Mouse (Mus musculus) liver, embryonic 14.5 days (tissue): ENCODE data around the gene Cadm4. TPM values are rescaled to one million over a fixed set of nuclear protein-coding genes. Genes with fewer than 3 reads are reported as not detected.
"Not testable (repeated sequence)": the region's sequence is repeated elsewhere in the genome, so short reads cannot be mapped to it uniquely, and the experiment has no call there.

Source experiments
- ATAC-seq: fragments of 200-750 bp; cut with Nextera tagmentation; 2 replicates; pipeline ENCODE4 v1.8.0; 2017; ENCODE audit warnings: moderate number of reproducible peaks, mild to moderate bottlenecking, moderate library complexity; ENCODE audit not compliant: insufficient read depth
- DNase-seq, 3 experiments: peaks; one replicate each; pipeline ENCODE4 v3.0.0-alpha.2; 2012 to 2013; ENCODE audit warnings: low read depth in 3 of 3, low spot score in 3 of 3
- H3K27ac ChIP-seq: fragments of 300-500 bp; sonication (generic); 2 replicates; pipeline ENCODE4 v1.5.1; 2014; ENCODE audit warnings: moderate library complexity, mild to moderate bottlenecking, control low read depth, inconsistent platforms
- H3K27me3 ChIP-seq: fragments of 300-500 bp; sonication (generic); 2 replicates; pipeline ENCODE4 v1.6.1; 2014; ENCODE audit warnings: mild to moderate bottlenecking, low read length, moderate library complexity; ENCODE audit not compliant: control insufficient read depth, insufficient read depth
- H3K36me3 ChIP-seq: fragments of 300-500 bp; sonication (generic); replicated peaks from 2 replicates; pipeline ENCODE4 v1.6.1; 2014; ENCODE audit warnings: low read depth; ENCODE audit not compliant: control insufficient read depth, insufficient read depth
- H3K4me1 ChIP-seq, 2 experiments: fragments of 200-500 bp in 1 of 2; fragments of 300-500 bp in 1 of 2; sonication (generic) in 1 of 2; replicated peaks; 2 replicates each; pipeline ENCODE4 v1.6.1; 2012 to 2014; ENCODE audit warnings: antibody characterized with exemption in 1 of 2, inconsistent platforms in 1 of 2, low read length in 1 of 2; ENCODE audit not compliant: control insufficient read depth in 2 of 2, insufficient read depth in 2 of 2
- H3K4me2 ChIP-seq: fragments of 300-500 bp; sonication (generic); 2 replicates; pipeline ENCODE4 v1.6.1; 2014; ENCODE audit warnings: low read depth, mild to moderate bottlenecking, control low read depth, moderate library complexity
- H3K4me3 ChIP-seq, 2 experiments: fragments of 200-500 bp in 1 of 2; fragments of 300-500 bp in 1 of 2; sonication (generic) in 1 of 2; 2 replicates each; pipeline ENCODE4 v1.5.1; 2012 to 2014; ENCODE audit warnings: low read depth in 2 of 2, low read length in 2 of 2, mild to moderate bottlenecking in 2 of 2, control low read depth in 1 of 2, inconsistent platforms in 1 of 2, moderate library complexity in 1 of 2; ENCODE audit not compliant: insufficient read depth in 1 of 2
- H3K9ac ChIP-seq: fragments of 300-500 bp; sonication (generic); replicated peaks from 2 replicates; pipeline ENCODE4 v1.6.1; 2014; ENCODE audit warnings: mild to moderate bottlenecking, control low read depth, moderate library complexity
- H3K9me3 ChIP-seq: fragments of 300-500 bp; sonication (generic); 2 replicates; pipeline ENCODE4 v1.6.1; 2016; ENCODE audit warnings: low read length, mixed read lengths; ENCODE audit not compliant: control insufficient read depth
- CTCF ChIP-seq: IDR thresholded peaks from 2 replicates; pipeline ENCODE4 v1.5.1; 2016; ENCODE audit warnings: antibody characterized with exemption, low read depth, control low read depth
- EP300 ChIP-seq: IDR thresholded peaks from 2 replicates; pipeline ENCODE4 v1.6.1; 2016; ENCODE audit warnings: antibody characterized with exemption, low read depth
- WGBS: fragments of 180-500 bp; shearing (Covaris S2); extraction: QIAGEN DNeasy Blood & Tissue Kit; methylation state at CpG from one replicate; pipeline ENCODE4 v1.1.7; 2014; ENCODE audit not compliant: insufficient replicate concordance; 5-methylcytosine and 5-hydroxymethylcytosine counted together
- polyA plus RNA-seq, 2 experiments: library from polyadenylated mRNA; depleted of rRNA in 1 of 2; stranded (reverse) in 1 of 2; unstranded in 1 of 2; fragments of >200 nt; fragmentation: Nextera tagmentation in 1 of 2; extraction: Ambion mirVana in 1 of 2; gene quantifications; 2 replicates each; pipeline versions ENCODE4 v1.2.1 to v1.2.3; 2012 to 2014

The Cadm4 gene
- polyA plus RNA-seq, 2 experiments = 0.05 to 0.48 TPM

GRCm38 (mm10) chr7:24479685-24480084 lies 2.1 kb upstream of the Cadm4 start:
- WGBS = 63% methylated on average over 2 of the region's 2 CpGs
- Histone ChIP-seq H3K36me3 (no peaks in the 10 kb centered on the region), H3K9ac (no peak overlapping the region), H3K27ac (no peak overlapping the region), H3K4me2 (no peak overlapping the region), H3K4me1 (peaks cover 0 to 2% of the 10 kb centered on the region in 2 experiments; a peak in 1 of 4 replicates), H3K9me3 (no peaks in the 10 kb centered on the region; the same call in 1 of the 2 replicates), H3K27me3 (peaks cover 38% of the 10 kb centered on the region), H3K4me3 (no peak overlapping the region)
- DNase-seq (no peak), ATAC-seq (no peak)
- TF ChIP-seq EP300 (no peak), CTCF (no peak)

GRCm38 (mm10) chr7:24480121-24480941 lies 1.5 kb upstream of the Cadm4 start:
- Histone ChIP-seq H3K9me3 (no peaks in the 10 kb centered on the region; the same call in 1 of the 2 replicates), H3K27ac (no peak overlapping the region), H3K4me2 (no peak overlapping the region), H3K4me3 (no peak overlapping the region), H3K36me3 (no peaks in the 10 kb centered on the region), H3K9ac (no peak overlapping the region), H3K4me1 (peaks cover 0 to 2% of the 10 kb centered on the region in 2 experiments; a peak in 1 of 4 replicates), H3K27me3 (peaks cover 38% of the 10 kb centered on the region)
- 58% methylated on average over 18 of the region's 18 CpGs for WGBS
- no peak for DNase-seq
- ATAC-seq = no peak
- TF ChIP-seq CTCF (no peak), EP300 (no peak)

- ATAC-seq = no peak
- Histone ChIP-seq H3K4me3 (no peak overlapping the region), H3K36me3 (no peaks in the 10 kb centered on the region), H3K9me3 (no peaks in the 10 kb centered on the region; the same call in 1 of the 2 replicates), H3K27me3 (peaks cover 38% of the 10 kb centered on the region), H3K27ac (no peak overlapping the region), H3K4me1 (peaks cover 0 to 2% of the 10 kb centered on the region in 2 experiments; a peak in 1 of 4 replicates), H3K9ac (no peak overlapping the region), H3K4me2 (peak overlapping the region; percentile 58)
- TF ChIP-seq EP300 = no peak
- no peak for TF ChIP-seq CTCF
- no peak for DNase-seq
- WGBS = 8% methylated on average over 14 of the region's 14 CpGs
Observed at GRCm38 (mm10) chr7:24480986-24481473, 793 bp upstream of the Cadm4 start.

GRCm38 (mm10) chr7:24482208-24483020 lies 591 bp downstream of the Cadm4 start:
- no peak overlapping the region for H3K27ac ChIP-seq
- peak overlapping the region; percentile 58 for H3K4me2 ChIP-seq
- TF ChIP-seq CTCF (no peak), EP300 (no peak)
- H3K9ac ChIP-seq = no peak overlapping the region; the same call in 1 of the 2 replicates
- ATAC-seq = peak; percentile 14; the same call in 1 of the 2 replicates
- peak overlapping the region; percentile 18 to 54; a peak in 3 of 4 replicates for H3K4me3 ChIP-seq
- no peaks in the 10 kb centered on the region; the same call in 1 of the 2 replicates for H3K9me3 ChIP-seq
- peaks cover 38% of the 10 kb centered on the region for H3K27me3 ChIP-seq
- H3K4me1 ChIP-seq = peaks cover 0 to 2% of the 10 kb centered on the region in 2 experiments; a peak in 1 of 4 replicates
- no peak for DNase-seq
- WGBS = 4% methylated on average over 22 of the region's 38 CpGs
- no peaks in the 10 kb centered on the region for H3K36me3 ChIP-seq

- not testable (repeated sequence) for H3K9me3 ChIP-seq, H3K36me3 ChIP-seq, H3K9ac ChIP-seq, H3K4me1 ChIP-seq, H3K27ac ChIP-seq, H3K4me3 ChIP-seq, ATAC-seq, DNase-seq, H3K4me2 ChIP-seq
- WGBS = 34% methylated on average over 6 of the region's 6 CpGs
- H3K27me3 ChIP-seq = peaks cover 38% of the 10 kb centered on the region
Observed at GRCm38 (mm10) chr7:24483291-24483690, 1.5 kb downstream of the Cadm4 start.
